Mouse (Mus musculus) urinary bladder, postnatal 25 days (tissue): Measurements from ENCODE around the gene BC049715.
"Not testable (repeated sequence)": the region's sequence is repeated elsewhere in the genome, so short reads cannot be mapped to it uniquely, and the experiment has no call there.

Experiments used
- DNase-seq: peaks from one replicate; pipeline ENCODE4 v3.0.0; 2022; ENCODE audit warnings: low spot score

BC049715 gene

DNA sequence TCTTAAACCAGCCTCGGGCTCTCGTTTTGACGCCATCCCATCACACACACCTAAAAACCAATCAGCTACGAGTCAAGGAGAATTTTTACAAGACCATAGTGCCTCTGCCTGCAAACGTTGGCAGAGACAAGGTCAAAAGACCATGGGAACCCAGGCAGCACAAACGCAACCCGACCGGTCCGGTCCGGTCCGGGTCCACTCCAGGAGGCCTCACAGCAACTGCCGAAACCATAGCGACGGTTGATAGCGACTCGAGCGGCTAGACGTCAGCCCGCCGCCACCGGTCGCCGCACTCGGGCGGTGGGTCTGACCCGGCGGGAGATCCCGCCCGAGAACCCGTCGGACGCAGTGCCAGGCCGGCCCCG is at the start of gene BC049715:
BC049715 (plus strand) TSS at position 111 of the 365 bp plus-strand sequence.
- no peak for DNase-seq

DNA sequence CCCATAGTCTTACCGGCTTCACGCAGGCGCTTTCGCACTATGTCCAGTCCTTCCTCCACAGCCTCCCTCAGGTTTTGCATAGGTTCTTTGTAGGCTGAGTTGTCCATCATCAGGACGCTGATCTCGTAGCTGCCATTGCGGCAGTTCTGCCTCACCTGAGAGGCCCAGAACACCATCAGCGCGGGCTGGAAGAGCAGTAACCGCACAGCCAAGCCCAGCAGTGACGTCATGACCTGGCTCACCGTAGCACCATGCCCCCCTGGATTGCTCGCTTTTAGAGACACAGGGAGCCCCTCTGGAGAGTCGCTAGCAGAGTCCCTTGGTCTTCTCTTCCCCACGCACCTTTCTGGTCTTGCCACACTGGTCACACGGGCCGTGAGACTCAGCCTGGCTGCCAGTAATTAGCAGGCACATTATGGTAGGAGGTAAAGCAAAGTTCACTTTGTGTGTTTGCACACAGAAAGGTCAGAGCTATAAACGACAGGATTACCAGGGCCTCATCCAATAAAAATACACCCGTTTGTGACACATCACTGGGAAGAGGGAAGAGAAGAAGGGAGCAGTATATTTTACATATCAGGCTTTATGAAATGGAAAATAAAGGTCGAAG is 45.9 kb upstream of the BC049715 start, which contains the start of gene Gucy2c:
Gucy2c (minus strand) TSS at position 389 of the 610 bp plus-strand sequence.
- no peak for DNase-seq

DNA sequence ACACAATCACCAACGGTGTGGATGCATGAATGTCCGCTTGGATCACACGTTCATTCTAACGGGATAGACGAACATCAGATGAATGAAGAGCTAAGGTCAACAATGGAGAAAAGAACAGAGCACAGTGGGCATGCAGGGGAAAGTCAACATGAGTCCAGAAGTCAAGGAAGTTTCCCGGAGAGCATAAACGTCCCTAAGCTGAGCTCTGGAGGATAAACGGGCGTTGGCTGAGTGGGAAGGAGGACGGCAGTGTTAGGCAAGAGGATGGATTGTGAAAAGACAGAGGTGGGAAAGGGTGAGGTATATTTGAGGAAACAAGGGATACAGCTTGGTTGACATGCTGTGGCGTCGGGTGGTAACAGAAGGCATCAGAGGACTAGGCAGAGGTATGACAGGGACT is 45.3 kb upstream of the BC049715 start:
- no peak for DNase-seq

DNA sequence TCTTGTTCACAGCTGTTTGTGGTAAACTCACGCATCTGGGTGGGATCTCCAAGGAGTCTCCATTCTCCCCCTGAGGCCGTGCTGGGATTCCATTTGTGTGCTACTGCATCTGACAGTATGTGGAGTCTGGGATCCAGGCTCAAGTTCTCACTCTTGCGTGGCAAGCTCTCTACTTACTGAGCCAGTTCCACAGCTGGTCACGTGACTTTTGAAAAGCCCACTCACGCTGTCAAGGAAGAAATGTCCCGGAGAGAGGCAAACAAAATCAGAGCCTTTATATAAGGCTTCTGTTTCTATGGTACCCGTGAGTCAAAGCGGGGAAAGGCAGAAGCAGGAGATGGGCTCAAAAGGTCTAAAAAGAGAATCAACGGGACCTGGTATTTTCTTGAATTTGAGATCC is 44.7 kb upstream of the BC049715 start:
- DNase-seq, result no peak

DNA sequence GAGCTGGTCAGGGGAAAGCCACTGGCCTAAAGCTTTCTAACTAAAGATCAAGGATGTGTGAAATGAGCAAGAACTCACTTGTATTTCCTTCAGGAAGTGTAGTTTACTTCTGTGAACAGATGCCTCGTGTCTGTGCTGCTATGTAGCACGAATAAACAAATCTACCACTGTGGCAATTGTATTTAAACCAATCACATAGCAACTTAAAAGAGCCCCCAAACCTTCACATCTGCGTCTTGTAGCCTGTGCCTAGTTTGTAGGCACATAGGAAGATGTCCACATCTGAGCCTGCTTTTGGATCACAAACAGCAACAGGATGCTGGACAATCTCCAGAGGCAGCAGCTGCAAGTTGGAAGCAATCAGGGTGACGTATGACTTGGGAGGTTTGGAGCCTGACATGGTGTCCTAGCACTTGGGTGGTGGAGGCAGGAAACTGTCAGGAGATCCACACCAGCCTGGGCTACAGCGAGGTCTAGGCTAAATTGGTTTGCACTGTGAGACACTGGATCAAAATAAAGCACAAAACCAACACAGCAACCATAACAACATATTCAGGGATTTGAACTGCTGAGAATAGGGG is 37.9 kb upstream of the BC049715 start:
- peak; percentile 29 for DNase-seq

DNA sequence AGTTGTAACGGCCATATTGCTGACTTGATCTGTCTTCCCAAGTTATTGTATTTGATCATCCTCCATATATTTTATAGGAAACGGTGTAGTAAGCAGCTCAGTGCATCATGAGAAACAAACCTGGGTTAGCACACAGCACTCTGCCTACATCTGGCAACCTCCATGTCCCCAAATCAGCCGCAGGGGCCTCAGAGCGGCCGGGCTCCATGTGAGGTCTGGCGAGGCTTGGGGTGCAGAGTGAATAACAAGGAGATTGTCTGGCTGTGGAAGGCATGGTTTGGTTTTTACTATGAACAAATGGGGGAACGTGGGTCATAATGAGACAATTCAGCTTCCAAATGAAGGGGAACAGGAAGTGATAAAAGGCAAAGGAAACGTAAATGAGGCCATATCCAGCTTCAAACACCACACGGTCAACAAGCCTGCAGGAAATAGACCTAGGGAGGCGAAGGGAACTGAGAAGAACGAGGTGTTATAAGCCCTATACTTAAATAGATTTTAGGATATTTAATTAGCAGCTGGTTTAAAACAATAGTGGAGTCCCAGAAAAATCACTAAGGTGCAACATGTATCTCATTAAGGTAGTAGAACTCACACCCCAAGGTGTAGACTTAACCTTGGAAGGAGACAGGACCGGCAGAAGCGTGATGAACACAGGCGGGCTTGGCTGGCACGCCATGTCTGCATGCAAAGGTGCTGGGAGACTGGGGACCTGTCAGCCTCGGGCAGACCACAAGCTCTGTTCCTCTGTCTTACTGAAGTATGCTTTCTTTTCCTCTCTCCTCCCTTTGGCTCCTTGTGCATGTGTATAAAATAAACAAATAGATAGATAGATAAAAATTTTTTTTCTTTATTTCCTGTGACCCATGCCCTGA is 34.3 kb upstream of the BC049715 start:
- DNase-seq, result no peak

DNA sequence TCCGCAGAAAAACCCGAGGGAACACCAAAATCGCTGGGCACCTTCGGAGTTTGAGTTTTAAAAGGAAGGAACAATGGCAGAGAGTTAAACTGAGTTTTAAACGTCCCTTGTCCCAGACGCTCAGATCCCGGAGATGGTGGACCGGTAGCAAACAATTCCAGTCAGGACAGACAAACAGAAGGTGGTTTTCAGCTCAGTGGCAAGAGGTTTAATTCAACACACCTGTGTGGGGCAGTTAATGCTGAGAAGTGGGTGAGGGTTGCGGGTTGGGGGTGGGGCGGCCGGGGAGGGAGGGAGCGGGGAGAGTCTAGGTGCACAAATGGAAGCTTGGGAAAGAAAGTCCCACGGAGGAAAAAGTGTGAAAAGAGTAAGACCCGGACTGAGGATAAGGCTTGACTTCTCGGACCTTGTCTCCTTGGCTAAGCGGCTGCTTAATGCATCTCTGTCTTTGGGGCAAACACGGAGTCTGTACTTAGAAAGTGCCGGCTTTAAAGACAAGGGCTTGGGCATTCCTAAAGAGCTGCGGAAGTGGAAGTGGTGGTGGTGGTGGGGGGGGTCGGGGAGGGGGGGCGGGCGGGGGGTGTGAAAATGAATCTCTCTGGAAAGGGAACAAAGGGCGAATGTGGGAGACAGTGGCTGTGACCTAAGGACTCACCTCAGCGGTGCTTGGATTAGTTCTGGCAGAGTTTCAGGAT is 33.4 kb upstream of the BC049715 start:
- DNase-seq, result no peak

DNA sequence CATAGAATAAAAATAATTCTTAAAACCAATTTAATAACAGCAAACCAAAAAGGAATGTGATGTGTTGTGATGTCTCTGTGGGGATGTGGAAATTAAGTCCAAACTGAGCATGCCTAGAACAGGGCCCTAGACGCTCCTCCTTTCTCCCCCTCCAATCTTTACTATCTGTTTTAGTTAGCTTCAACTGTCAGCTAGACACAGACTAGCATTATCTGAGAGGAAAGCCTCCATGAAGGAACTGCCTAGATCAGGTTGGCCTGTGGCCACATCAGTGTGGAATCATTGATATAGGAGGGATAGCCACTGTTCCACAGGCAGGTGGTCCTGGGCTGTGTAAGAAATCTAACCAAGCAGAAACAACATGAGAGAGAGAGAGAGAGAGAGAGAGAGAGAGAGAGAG is 32.3 kb upstream of the BC049715 start:
- DNase-seq, result no peak

DNA sequence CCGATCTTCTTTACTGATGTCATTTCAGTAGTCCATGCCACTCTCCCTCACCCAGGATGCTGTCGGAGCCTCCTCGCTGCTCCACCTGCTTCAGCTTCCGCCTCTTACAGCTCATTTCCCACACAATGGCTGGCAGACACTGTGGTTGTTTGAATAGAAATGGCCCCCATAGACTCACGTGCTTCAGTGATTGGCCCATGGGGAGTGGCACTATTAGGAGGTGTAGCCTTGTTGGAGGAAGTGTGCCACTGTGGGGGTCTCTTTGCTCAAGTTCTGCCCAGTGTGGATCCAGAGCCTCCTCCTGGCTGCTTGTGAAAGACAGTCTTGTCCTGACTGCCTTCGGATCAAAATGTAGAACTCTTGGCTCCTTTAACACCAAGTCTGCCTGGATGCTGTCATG is 31.6 kb upstream of the BC049715 start:
- no peak for DNase-seq

DNA sequence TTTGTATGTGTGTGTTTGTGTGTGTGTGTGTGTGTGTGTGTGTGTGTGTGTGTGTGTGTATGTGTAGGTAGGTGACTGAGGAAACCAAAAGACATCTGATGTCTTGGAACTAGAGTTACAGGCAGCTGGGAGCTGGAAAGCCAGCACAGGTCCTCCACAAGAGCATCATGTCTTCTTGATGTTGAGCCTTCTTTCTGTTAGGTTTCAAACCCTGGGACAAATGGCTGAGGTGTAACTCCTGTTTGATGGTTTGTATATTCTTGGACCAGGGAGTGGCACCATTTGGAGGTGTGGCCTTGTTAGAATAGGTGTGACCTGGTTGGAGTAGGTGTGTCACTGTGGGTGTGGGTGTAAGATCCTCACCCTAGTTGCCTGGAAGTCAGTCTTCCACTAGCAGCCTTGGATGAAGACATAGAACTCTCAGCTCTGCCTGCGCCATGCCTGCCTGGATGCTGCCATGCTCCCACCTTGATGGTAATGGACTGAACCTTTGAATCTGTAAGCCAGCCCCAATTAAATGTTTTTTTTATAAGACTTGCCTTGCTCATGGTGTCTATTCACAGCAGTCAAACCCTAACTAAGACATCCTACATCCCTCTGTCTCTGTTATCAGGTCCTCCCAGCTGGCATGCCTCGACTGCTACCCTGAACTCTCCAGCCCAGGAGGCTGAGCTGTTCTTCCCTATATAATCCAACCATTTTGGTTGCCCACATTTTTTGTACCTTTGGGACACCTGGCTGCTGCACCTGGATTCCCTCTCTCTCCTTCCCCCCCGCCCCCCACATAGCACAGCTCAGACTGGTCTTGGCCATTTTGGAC is 29.3 kb upstream of the BC049715 start:
- not testable (repeated sequence) for DNase-seq

DNA sequence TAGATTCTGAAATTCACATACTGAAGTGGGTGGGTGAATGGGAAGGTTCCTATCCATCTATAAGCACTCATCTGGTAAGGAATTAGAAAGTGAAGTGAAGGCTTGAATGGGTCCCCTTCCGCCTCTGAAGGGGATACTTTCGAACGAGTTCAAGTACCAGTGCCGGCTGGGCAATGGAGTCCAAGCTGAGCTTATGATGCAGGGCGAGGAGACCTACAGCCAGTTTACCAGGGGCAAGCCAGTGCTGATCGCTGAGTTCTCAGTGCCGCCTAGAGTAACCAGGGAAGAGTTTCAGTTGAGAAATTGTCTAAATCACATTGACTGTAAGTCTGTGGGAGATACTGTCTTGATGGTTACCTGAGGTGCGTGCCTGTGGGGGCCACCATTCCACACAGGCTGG is 26.7 kb upstream of the BC049715 start:
- DNase-seq, result no peak

DNA sequence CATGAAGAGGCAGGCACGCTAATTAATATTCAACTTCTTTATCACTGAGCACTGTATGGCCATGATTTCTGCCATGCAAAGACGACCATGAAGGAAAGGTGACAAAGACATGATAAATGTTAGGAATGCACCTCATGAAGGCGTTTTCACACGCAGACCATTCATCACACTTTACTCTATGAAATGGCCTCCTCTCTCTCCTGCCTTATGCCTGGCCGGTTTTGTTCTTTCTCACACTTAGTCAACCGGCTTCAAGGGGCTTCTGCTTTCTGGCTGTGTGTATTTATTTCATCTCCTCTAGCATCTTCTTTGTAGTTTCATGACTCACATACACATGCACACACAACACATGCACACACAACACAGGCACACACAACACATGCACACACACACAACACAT is 26.2 kb upstream of the BC049715 start:
- no peak for DNase-seq

DNA sequence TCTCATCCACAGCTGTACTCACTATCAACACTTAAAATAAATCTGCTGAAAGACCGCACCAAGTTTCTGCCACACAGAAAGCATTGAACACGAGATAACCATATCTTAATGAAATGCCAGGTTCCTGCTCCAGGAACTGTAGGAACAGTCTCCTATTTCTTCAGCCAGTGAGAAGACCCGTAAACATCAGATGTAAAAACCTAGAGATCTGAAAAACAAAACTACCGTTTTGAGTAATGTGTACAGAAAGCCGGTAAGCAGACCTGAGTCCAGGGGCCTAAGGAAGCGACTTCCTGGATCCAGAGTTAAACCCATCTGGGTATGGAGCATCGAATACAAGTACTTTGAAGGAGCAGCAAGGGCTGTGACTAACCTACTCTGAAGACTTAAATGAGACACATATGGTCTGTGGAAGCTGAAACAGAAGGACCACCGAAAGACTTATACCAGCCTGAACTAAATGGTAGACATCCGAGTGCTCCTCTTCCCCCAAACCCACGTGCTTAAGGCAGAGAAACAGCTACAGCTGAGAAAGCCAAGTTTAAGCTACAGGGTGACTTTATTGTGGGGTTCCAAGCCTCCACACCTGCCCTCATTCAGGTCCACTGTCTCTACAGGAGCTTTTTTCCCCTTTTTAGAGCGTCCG is 24.2 kb upstream of the BC049715 start:
- no peak for DNase-seq

DNA sequence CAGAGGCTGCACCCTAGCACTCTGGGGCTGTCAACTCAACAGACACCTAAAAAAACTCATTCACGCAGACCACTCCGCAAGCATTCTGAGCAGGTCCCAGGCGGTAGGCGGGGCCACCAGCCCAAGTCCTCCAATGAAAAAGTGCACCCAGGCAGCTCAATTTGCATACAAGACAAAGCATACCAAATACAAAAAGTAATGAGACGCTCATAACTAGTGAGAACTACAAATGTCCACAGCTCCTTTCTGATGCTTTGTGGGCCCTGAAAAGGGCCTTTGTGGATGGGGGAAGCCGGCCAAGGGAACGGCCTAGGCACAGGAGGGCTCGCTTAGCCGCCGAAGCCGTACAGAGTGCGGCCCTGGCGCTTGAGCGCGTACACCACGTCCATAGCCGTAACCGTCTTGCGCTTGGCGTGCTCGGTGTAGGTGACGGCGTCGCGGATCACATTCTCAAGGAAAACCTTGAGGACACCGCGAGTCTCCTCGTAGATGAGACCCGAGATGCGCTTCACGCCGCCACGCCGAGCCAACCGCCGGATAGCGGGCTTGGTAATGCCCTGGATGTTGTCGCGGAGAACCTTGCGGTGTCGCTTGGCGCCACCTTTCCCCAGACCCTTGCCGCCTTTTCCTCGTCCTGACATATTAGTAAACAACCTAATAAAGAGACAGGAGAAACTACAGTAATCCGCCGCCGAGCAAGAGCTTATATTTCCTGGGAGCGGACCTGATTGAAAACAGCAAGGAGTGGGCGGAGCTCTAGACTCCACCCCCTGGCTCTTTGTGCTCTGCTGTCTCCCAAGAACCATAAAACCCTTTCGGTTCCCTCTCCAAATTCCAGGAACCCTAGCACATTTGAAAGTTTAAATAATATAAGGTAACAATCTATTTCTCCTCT is 23.4 kb upstream of the BC049715 start, which contains the start of gene Hist4h4:
Hist4h4 (minus strand) TSS at position 677 of the 895 bp plus-strand sequence.
- peak; percentile 98 for DNase-seq

DNA sequence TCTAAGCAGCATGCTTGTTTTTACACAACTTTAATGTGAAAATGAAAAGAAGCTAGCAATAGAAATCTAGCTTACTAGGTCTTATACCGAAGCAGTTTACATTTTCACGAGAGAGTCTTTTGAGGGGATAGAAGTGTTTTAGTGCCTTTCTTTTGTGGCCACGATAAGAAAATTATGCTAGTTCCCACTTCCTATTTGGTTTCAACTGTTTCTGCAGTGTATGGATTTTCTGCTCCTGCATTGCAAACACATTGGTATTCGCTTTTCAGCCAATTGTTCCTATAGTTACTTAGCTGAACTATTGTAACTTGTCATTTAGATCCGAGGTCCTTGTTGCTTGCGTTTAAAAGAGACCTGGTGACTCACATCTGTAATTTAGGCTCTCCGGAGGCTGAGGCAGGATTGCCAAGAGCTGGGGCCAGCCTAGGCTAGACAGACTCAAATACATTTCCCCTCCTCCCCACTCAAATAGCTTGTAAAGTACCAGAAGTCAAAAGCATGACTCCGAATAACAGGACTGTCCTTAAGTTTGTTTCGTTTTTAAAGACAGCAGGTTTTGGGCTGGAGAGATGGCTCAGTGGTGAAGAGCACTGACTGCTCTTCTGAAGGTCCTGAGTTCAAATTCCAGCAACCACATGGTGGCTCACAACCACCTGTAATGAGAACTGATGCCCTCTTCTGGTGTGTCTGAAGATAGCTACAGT is 22.6 kb upstream of the BC049715 start:
- DNase-seq, result no peak

DNA sequence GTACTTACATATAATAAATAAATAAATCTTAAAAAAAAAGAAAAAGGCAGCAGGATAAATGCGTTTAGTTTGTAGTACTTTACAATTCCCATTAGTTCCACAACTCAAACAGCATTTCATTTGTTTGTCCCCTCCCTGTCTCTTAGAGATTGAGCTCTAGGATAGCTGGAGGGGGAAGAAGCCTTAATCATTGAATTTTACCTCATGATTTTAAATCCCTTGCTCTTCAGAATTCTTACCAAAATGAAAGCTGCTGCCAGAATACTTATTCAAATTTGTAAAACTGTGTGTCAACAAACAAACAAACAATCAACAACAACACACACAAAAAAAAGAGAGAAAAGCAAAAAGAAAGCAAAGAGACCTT is 22.0 kb upstream of the BC049715 start:
- DNase-seq, result no peak

DNA sequence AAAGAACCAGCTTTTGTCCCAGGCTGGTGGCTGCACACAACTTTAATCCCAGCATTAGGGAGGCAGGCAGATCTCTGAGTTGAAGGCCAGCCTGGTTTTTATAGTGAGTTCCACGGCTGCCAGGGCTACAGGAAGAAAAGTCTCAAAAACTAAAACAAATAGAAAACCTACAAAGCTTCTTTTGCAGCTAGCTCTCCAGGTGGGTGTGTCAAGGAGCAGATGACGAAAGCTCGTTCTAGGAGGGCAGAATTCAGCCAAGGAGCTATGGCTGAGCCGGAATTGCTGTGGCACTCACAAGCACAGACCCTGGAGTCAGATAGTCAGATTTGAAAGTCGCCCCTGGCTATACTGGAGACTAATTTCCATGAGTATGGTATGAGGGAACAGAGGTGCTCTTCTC is 20.6 kb upstream of the BC049715 start:
- no peak for DNase-seq

DNA sequence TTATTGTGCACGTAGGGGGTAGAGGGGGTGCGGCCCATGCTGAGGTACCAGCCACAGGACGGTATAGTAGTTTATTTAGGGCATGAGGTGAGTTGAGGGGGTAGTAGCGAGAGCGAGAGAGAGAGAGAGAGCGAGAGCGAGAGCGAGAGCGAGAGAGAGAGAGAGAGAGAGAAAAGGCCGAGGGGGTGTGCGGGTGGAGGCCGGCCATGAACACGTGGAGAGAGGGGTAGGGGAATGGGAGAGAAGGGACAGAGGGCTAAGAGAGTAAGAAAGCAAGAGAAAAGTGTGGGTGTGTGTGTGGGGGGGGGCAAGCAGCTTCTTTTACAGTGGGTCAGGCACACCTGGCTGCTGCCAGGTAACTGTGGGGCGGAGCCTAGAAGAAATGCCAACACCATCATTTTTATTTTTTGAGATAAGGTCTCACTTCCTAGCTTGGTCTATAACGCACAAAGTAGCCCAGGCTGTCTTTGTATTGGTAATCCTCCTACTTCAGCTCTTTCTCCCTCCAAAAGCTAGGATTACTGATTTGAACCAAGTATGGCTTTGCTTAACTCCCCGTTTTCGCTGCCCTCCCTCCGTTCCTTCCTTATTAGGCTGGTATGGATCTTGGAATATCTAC is 19.9 kb upstream of the BC049715 start:
- DNase-seq, result no peak

DNA sequence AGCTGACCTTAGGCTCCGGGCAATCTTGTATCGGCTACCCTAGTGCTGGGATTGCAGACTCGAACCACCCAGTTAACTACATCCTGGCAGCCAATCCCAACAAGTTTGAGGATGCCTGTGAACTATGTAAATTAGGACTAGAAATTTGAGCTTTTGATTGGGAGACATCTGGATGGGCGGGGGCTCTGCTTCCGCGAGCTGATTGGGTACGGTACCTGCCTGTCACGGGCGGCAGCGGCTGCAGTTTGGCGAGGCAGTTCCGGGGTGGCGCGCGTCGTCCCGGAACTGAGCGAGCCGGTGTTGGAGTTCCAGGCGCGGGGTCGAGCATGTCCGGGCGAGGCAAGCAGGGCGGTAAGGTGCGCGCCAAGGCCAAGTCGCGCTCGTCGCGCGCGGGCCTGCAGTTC is 19.4 kb upstream of the BC049715 start, which contains the start of gene H2afj:
H2afj (plus strand) TSS at position 231 of the 404 bp plus-strand sequence.
- DNase-seq, result peak; percentile 99
